Mouse (Mus musculus) heart, postnatal 4 days (tissue): ENCODE measurements at regions not wholly inside any gene's neighbourhood (a gene's known extent, or its start where the extent isn't known, plus 50 kb on each side); places are given as distances from the start of the nearest gene placed in this dataset.
"Not testable (repeated sequence)": the region's sequence is repeated elsewhere in the genome, so short reads cannot be mapped to it uniquely, and the experiment has no call there.

ENCODE experiments used
- DNase-seq: peaks from one replicate; pipeline ENCODE4 v3.0.0; 2021

GRCm38 (mm10) chrX:70871209-70871608 is 178.8 kb upstream of the Mamld1 start:
- DNase-seq, result no peak

GRCm38 (mm10) chrX:70881326-70881725 is 168.7 kb upstream of the Mamld1 start:
- no peak for DNase-seq

GRCm38 (mm10) chrX:70883461-70883860 is 166.6 kb upstream of the Mamld1 start:
- no peak for DNase-seq

- DNase-seq, result no peak
Observed at GRCm38 (mm10) chrX:70894517-70894916, 155.5 kb upstream of the Mamld1 start.

GRCm38 (mm10) chrX:70895554-70895953 is 154.5 kb upstream of the Mamld1 start:
- DNase-seq, result no peak

- DNase-seq, result peak; percentile 27
Observed at GRCm38 (mm10) chrX:70897110-70897721, 152.8 kb upstream of the Mamld1 start.

- not testable (repeated sequence) for DNase-seq
Observed at GRCm38 (mm10) chrX:70898836-70899235, 151.2 kb upstream of the Mamld1 start.

- DNase-seq, result peak; percentile 21
Observed at GRCm38 (mm10) chrX:70899720-70900479, 150.2 kb upstream of the Mamld1 start.

GRCm38 (mm10) chrX:70925646-70926045 is 124.4 kb upstream of the Mamld1 start:
- DNase-seq, result no peak

- no peak for DNase-seq
Observed at GRCm38 (mm10) chrX:70931944-70932343, 118.1 kb upstream of the Mamld1 start.

GRCm38 (mm10) chrX:70945382-70945781 is 104.7 kb upstream of the Mamld1 start:
- no peak for DNase-seq

GRCm38 (mm10) chrX:70946052-70946451 is 104.0 kb upstream of the Mamld1 start:
- no peak for DNase-seq

GRCm38 (mm10) chrX:70949232-70949631 is 100.8 kb upstream of the Mamld1 start:
- DNase-seq, result no peak

- DNase-seq, result no peak
Observed at GRCm38 (mm10) chrX:70953022-70953421, 97.0 kb upstream of the Mamld1 start.
